Mouse (Mus musculus) megakaryocyte, embryonic 14.5 days (primary cell): Measurements from ENCODE around the gene Ntn4.

ENCODE experiments used
- FLI1 ChIP-seq: IDR thresholded peaks from 2 replicates; pipeline ENCODE4 v1.6.1; 2012; ENCODE audit warnings: low read length, inconsistent platforms, mixed read lengths
- GATA1 ChIP-seq: IDR thresholded peaks from 3 replicates; pipeline ENCODE4 v1.6.1; 2012; ENCODE audit warnings: mixed read lengths, low read length, inconsistent platforms, borderline replicate concordance

DNA sequence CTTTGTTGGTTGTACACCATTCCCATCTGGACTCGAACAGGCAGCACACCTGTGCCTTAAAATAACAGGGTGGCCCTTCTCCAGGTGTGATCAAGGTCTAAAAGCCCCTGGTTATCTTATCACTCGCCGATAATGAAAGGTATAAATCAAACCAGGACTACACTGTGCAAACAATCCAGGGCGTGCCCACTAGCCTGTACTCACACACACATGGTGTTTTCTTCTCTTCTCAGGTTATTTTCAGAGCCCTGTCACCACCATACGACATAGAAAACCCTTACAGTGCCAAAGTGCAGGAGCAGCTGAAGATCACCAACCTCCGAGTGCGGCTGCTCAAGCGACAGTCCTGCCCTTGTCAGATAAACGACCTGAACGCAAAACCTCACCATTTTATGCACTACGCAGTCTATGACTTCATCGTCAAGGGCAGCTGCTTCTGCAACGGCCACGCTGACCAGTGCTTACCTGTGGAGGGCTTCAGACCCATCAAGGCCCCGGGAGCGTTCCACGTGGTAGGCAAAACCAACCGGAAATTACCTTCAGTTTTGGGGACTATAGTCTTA is 41.8 kb downstream of the Ntn4 start:
- TF ChIP-seq GATA1 (no peak), FLI1 (no peak)
